24 mouse cellular contexts compared by ENCODE assay signal in the genomic region with DNA sequence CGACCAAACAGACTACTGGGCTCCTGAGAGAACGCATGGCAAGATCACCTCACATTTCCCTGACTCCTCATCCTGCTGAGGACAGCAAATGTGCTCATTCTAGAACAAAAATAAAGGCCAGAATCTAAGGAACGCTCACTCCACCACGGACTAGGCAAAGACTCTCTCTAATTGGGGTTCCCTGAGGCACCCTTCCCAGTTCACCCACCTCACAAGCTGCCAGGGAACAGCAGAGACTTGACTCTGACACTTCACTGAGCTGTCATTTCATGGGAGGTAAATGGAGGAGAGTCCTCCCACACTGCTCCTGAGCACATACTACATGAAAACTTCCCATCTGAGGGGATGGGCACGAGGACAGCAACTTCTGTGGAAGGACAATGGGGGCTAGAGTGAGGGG. TPM values are rescaled to one million over a fixed set of nuclear protein-coding genes. Genes with fewer than 3 reads are reported as not detected.
A peak's percentile ranks its signal among the peaks of the same experiment; 100 is the strongest.
DNase-seq lines count a peak whose midpoint lies in the region; ATAC-seq lines count a peak whose summit lies in the region.
"Had no signal": no experiment of that assay in that cellular context is flagged by ENCODE, and none has a peak within 500 bp of the region (broad histone marks: within the 10 kb centered on the region; RNA-seq: fewer than 3 reads in every experiment).

No protein-coding gene starts in this region.

- H3K4me1 ChIP-seq in forebrain, embryonic 11.5 days (replicated peaks; ENCODE audit: control insufficient read depth, insufficient read depth, low read length): no peaks in the 10 kb centered on the region
- peaks cover 13% of the 10 kb centered on the region for H3K4me1 ChIP-seq in forebrain, embryonic 16.5 days (replicated peaks; ENCODE audit: control insufficient read depth, insufficient read depth, low read length)

- H3K27ac ChIP-seq in forebrain, embryonic 11.5 days (ENCODE audit: low read depth, low read length): no peak overlapping the region
- H3K27ac ChIP-seq in forebrain, embryonic 16.5 days (ENCODE audit: low read length): no peak overlapping the region

- H3K36me3 ChIP-seq in forebrain, embryonic 11.5 days (ENCODE audit: control insufficient read depth, insufficient read depth, low read length): no peaks in the 10 kb centered on the region; the same call in 1 of the 2 replicates
- no peaks in the 10 kb centered on the region; the same call in 1 of the 2 replicates for H3K36me3 ChIP-seq in forebrain, embryonic 16.5 days (ENCODE audit: control insufficient read depth, insufficient read depth)
- H3K36me3 ChIP-seq: G1E had no signal

- 80% methylated on average over 5 of the region's 5 CpGs for WGBS in forebrain, embryonic 11.5 days
- 89% methylated on average over 5 of the region's 5 CpGs for WGBS in forebrain, embryonic 16.5 days

- no peaks in the 10 kb centered on the region for H3K27me3 ChIP-seq in forebrain, embryonic 11.5 days (ENCODE audit: control insufficient read depth, insufficient read depth, low read length)
- H3K27me3 ChIP-seq in forebrain, embryonic 16.5 days (replicated peaks; ENCODE audit: control insufficient read depth, insufficient read depth, low read length): no peaks in the 10 kb centered on the region
- H3K27me3 ChIP-seq: CH12.LX, Patski had no signal

- H3K4me2 ChIP-seq in forebrain, embryonic 11.5 days (ENCODE audit: low read depth, low read length, severe bottlenecking): no peak overlapping the region
- no peak overlapping the region for H3K4me2 ChIP-seq in forebrain, embryonic 16.5 days (ENCODE audit: low read length)

- no peak overlapping the region for H3K4me3 ChIP-seq in forebrain, embryonic 11.5 days (ENCODE audit: low read depth, low read length)
- no peak overlapping the region for H3K4me3 ChIP-seq in forebrain, embryonic 16.5 days (replicated peaks; ENCODE audit: low read length)

- H3K9ac ChIP-seq in forebrain, embryonic 11.5 days (ENCODE audit: low read length): no peak overlapping the region
- no peak overlapping the region for H3K9ac ChIP-seq in forebrain, embryonic 16.5 days (replicated peaks; ENCODE audit: low read depth, low read length)

- DNase-seq in forebrain, embryonic 11.5 days (ENCODE audit: low spot score): peak; percentile 23
- DNase-seq in frontal cortex, postnatal 14 days (ENCODE audit: low spot score in 2 of 2): no peak
- DNase-seq in right cerebral cortex, adult 18-20 months: peak; percentile 50
- DNase-seq in right cerebral cortex, postnatal 25 days: no peak
- peak; percentile 70 for DNase-seq in brain, adult 2 months (ENCODE audit: low read depth, low spot score)
- DNase-seq in kidney, adult 8-10 months: no peak
- DNase-seq: adrenal gland, adult 2 months; adrenal gland, adult 8-10 months; adrenal gland, postnatal 10 days; adrenal gland, postnatal 14 days; adrenal gland, postnatal 25 days; adrenal gland, postnatal 36 days; B cell, adult 2 months; cerebellum, adult 11 months; cerebellum, adult 11-12 months; cerebellum, adult 18-20 months had no signal

- no peak for ATAC-seq in forebrain, embryonic 11.5 days (replicated peaks; ENCODE audit: low FRiP score)
- ATAC-seq in forebrain, embryonic 16.5 days: no peak
- ATAC-seq in frontal cortex, adult (ENCODE audit: low TSS enrichment): peak; percentile 25
- ATAC-seq: activated CD4-positive, CD25-positive, alpha-beta regulatory T cell, adult 4 months; CD4-positive, CD25-positive, alpha-beta regulatory T cell, adult 4 months; Patski had no signal

- no peaks in the 10 kb centered on the region; the same call in 1 of the 2 replicates for H3K9me3 ChIP-seq in forebrain, embryonic 11.5 days (ENCODE audit: control insufficient read depth, low read length)
- peaks cover 11% of the 10 kb centered on the region for H3K9me3 ChIP-seq in forebrain, embryonic 16.5 days (ENCODE audit: control insufficient read depth, low read length)
- H3K9me3 ChIP-seq: G1E had no signal

RNA-seq across cellular contexts. Expression of gene Mark1, which starts 37.5 kb away (rescaled TPM):
- polyA plus RNA-seq in forebrain, embryonic 11.5 days (2014; fragmentation: Nextera tagmentation; extraction: Ambion mirVana): 5.5 and 7.4 TPM in 2 replicates
- 12.9 and 15.0 TPM in 2 replicates for polyA plus RNA-seq in forebrain, embryonic 16.5 days (2015; fragmentation: Nextera tagmentation; extraction: Ambion mirVana)
- polyA plus RNA-seq: activated CD4-positive, CD25-positive, alpha-beta regulatory T cell, adult 4 months; C2C12; CD4-positive, CD25-positive, alpha-beta regulatory T cell, adult 4 months; G1E had no signal

Comparison
In these comparisons a context has a peak if more than half of its experiments do, and no peak if none do; other contexts are left out.
1. DNase-seq: peak in forebrain, embryonic 11.5 days (single experiment), right cerebral cortex, adult 18-20 months (single experiment) and brain, adult 2 months (single experiment); none in frontal cortex, postnatal 14 days (0 of 2), right cerebral cortex, postnatal 25 days (single experiment) and kidney, adult 8-10 months (0 of 2).